Mouse (Mus musculus): ENCODE measurements around the gene Tbc1d2. TPM values are rescaled to one million over a fixed set of nuclear protein-coding genes. Genes with fewer than 3 reads are reported as not detected.

Gene Tbc1d2
- polyA plus RNA-seq, 1 experiment from 2014 or later, result 2.6 TPM

- Histone ChIP-seq H3K36me3 (no peaks in the 10 kb centered on the region), H3K4me2 (replicated peaks) (no peak overlapping the region), H3K4me3 (no peak overlapping the region), H3K27me3 (no peaks in the 10 kb centered on the region), H3K9me3 (no peaks in the 10 kb centered on the region), H3K4me1 (peaks cover 6% of the 10 kb centered on the region; the same call in 1 of the 2 replicates), H3K9ac (no peak overlapping the region), H3K27ac (no peak overlapping the region)
- ATAC-seq (ENCODE audit: insufficient number of reproducible peaks, insufficient read depth, low FRiP score, low TSS enrichment), result no peak
- 70% methylated on average over 12 of the region's 12 CpGs for WGBS
These were observed 75.2 kb downstream of the Tbc1d2 start for GRCm38 (mm10) chr4:46574841-46575240.

DNA sequence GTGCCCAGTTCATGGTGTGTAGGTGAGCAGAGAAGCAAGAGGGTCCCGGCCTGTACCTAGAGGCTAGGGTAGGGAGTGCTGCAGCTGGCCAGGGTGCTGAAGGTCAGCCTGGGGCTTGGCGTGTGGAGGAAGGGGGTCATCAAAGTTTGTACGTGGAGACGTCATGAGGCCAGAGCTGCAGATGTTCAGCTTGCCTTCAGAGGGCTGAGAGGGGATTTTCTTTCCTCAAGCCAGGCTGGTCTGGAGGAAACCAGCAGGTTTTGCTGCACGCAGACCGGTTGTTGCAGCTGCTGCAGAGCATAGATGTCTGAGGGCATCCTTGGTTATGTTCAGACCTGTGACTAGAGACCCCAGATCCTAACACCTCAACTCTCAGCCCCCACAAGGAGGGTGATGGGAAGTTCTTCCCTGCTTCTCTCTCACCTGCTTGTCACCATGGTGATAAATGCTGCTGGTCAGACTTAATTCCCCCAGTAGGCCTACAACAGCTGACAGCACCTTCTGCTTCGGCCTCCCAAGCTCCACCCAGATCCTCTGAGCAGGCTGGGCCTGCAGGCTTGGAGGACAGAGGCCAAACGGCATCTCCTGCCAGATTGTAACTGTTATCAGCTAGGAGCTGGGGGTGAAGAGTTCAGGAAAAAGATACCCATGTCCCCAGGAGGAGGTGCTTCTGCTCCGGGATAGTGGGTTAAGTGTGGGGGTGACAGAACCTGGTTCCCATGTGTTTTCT, 75.8 kb downstream of the Tbc1d2 start:
- Histone ChIP-seq H3K36me3 (no peaks in the 10 kb centered on the region), H3K9me3 (no peaks in the 10 kb centered on the region), H3K4me2 (replicated peaks) (no peak overlapping the region), H3K27me3 (no peaks in the 10 kb centered on the region), H3K4me1 (peaks cover 6% of the 10 kb centered on the region; the same call in 1 of the 2 replicates), H3K4me3 (no peak overlapping the region), H3K9ac (no peak overlapping the region), H3K27ac (no peak overlapping the region)
- ATAC-seq (ENCODE audit: insufficient number of reproducible peaks, insufficient read depth, low FRiP score, low TSS enrichment), result no peak
- WGBS, result 47% methylated on average over 9 of the region's 9 CpGs

GRCm38 (mm10) chr4:46572616-46573015, 77.4 kb downstream of the Tbc1d2 start:
- H3K9ac ChIP-seq, result no peak overlapping the region
- WGBS, result 77% methylated on average over 4 of the region's 4 CpGs
- no peaks in the 10 kb centered on the region for H3K9me3 ChIP-seq
- H3K27me3 ChIP-seq, result no peaks in the 10 kb centered on the region
- peaks cover 6% of the 10 kb centered on the region; the same call in 1 of the 2 replicates for H3K4me1 ChIP-seq
- H3K27ac ChIP-seq, result no peak overlapping the region
- no peak for ATAC-seq (ENCODE audit: insufficient number of reproducible peaks, insufficient read depth, low FRiP score, low TSS enrichment)
- no peak overlapping the region for H3K4me2 ChIP-seq (replicated peaks)
- no peak overlapping the region for H3K4me3 ChIP-seq
- H3K36me3 ChIP-seq, result no peaks in the 10 kb centered on the region

DNA sequence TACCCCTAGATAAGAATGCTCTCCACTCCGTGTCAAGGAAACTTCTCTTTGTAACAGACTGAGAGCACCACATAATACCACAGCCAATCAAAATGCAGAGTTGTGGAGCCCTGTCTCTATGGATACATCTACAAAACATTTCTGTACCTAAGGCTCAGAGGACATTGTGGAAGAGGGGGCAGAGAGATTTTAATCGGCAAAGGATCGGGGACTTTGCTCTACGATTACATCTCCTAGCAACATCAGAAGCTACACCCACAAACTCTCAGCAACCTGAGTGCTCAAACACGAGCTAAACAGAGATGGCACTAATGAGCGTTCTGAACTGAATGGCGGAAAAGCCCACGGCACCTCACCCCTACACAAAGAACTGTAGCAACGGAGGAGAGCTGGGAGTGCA, 78.3 kb downstream of the Tbc1d2 start:
- H3K36me3 ChIP-seq, result no peaks in the 10 kb centered on the region
- no peaks in the 10 kb centered on the region for H3K27me3 ChIP-seq
- H3K9ac ChIP-seq, result no peak overlapping the region
- peaks cover 6% of the 10 kb centered on the region; the same call in 1 of the 2 replicates for H3K4me1 ChIP-seq
- H3K27ac ChIP-seq, result no peak overlapping the region
- no peak overlapping the region for H3K4me2 ChIP-seq (replicated peaks)
- H3K4me3 ChIP-seq, result no peak overlapping the region
- ATAC-seq (ENCODE audit: insufficient number of reproducible peaks, insufficient read depth, low FRiP score, low TSS enrichment), result no peak
- H3K9me3 ChIP-seq, result no peaks in the 10 kb centered on the region
- 87% methylated on average over 9 of the region's 9 CpGs for WGBS

DNA sequence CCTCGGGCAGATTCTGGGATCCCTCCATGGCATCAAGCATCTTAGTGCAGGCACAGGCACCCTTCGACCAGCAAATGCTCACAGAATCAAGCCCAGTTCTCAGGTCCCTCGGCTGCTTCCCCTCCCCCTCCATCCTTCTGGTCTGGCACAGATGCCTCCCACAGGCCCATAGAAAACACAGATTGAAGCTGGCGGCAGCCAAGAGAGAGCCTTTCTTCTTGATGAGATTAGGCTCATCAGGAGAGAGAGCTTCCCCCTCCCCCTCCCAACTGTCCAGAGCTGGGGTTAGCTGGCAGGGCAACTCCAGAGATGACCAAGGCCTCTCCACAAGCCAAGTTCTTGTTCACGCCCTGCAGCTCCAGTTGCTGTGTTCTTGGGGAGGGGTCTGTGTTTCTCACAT, 80.3 kb downstream of the Tbc1d2 start:
- H3K27me3 ChIP-seq, result no peaks in the 10 kb centered on the region
- H3K4me3 ChIP-seq, result no peak overlapping the region
- H3K4me1 ChIP-seq, result peaks cover 3% of the 10 kb centered on the region; the same call in 1 of the 2 replicates
- no peaks in the 10 kb centered on the region for H3K9me3 ChIP-seq
- no peak overlapping the region for H3K27ac ChIP-seq
- WGBS, result 40% methylated on average over 5 of the region's 5 CpGs
- no peaks in the 10 kb centered on the region for H3K36me3 ChIP-seq
- no peak for ATAC-seq (ENCODE audit: insufficient number of reproducible peaks, insufficient read depth, low FRiP score, low TSS enrichment)
- H3K4me2 ChIP-seq (replicated peaks), result no peak overlapping the region
- no peak overlapping the region for H3K9ac ChIP-seq

DNA sequence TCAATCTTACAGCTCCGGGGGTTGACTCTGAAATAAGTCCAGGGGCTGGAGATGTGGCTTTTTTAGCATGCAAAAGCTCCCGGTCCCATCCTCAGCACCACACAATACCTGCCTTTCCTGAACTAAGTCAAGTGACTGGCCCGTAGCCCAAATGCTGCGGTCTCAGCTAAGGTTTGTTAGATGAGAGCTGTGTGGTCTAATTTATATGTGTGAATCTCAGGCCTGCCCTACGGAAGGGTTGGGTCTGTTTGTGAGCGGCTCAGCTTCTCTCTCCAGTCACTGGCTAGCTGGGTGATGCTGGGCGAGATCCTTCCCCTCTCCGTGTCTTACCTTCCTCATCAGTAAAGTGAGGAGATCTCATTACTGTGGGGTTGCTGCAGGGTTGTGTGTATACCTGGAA, 81.8 kb downstream of the Tbc1d2 start:
- no peaks in the 10 kb centered on the region for H3K27me3 ChIP-seq
- H3K4me1 ChIP-seq, result no peaks in the 10 kb centered on the region
- WGBS, result 91% methylated on average over 8 of the region's 8 CpGs
- no peak overlapping the region for H3K4me2 ChIP-seq (replicated peaks)
- no peaks in the 10 kb centered on the region for H3K9me3 ChIP-seq
- H3K4me3 ChIP-seq, result no peak overlapping the region
- no peak overlapping the region for H3K27ac ChIP-seq
- ATAC-seq (ENCODE audit: insufficient number of reproducible peaks, insufficient read depth, low FRiP score, low TSS enrichment), result no peak
- no peak overlapping the region for H3K9ac ChIP-seq
- no peaks in the 10 kb centered on the region for H3K36me3 ChIP-seq

DNA sequence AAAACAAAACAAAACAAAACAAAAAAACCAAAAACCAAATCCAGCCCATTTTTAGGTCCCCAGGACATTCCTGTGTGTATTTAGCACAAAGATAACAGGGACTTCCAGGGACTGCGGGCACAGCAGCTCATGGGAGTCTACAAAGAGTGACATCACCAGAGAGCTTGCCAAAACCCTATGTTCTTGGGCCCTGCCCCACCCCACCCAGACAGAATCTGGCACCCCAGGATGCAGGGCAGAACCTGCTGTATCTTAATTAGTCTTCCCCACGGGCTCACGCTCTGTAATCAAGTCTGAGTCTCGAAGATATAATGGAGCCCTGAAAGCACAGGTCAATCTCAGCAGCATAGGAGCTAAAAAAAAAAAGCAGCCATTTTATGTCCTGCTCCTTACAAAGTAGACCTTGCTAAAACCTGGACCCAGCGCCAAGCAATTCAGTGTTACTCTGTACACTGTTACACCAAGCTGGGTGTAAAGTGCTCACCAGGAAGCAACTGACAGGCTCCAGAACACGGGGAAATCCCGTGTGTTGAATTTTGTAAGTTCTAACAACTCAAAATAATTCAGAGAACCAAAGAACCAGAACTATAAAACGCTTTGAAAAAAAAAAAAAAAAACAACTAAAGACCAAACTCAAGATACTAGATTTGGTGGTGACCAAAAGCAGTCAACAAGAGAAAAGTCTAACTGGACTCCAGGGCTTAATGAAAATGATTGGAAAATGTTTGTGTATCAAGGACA, 82.9 kb downstream of the Tbc1d2 start:
- 76% methylated on average over 8 of the region's 8 CpGs for WGBS
- no peak for ATAC-seq (ENCODE audit: insufficient number of reproducible peaks, insufficient read depth, low FRiP score, low TSS enrichment)
- H3K4me1 ChIP-seq, result no peaks in the 10 kb centered on the region

DNA sequence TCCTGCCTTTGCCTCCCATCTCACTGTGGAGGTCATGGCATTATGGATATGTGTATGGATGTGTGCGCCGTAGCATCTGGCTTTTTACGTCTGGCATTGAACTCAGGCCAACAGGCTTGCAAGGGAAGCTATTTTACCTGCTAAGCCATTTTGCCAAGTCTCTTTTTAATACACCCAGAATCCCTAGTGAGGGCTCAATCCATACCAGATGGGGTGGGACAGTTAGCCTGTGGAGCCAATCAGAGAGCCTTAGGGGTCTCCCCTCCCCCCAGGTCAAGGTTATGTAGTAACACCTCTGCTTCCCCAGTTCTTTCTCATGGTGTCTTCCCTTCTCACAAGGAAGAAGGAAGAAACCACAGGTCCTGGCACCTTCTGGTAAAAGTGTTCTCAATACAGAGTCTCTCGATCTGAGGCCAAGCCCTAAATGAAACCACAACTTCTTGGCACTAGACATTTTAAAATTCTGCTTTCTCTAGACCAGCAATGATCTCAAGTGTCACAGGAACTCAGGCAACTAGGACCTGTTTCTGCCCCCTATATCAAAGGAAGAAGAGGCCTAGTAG, 84.5 kb downstream of the Tbc1d2 start:
- Histone ChIP-seq H3K27me3 (no peaks in the 10 kb centered on the region), H3K36me3 (no peaks in the 10 kb centered on the region), H3K4me2 (replicated peaks) (no peak overlapping the region), H3K9me3 (no peaks in the 10 kb centered on the region), H3K4me3 (no peak overlapping the region), H3K9ac (no peak overlapping the region), H3K27ac (no peak overlapping the region), H3K4me1 (no peaks in the 10 kb centered on the region)
- no peak for ATAC-seq (ENCODE audit: insufficient number of reproducible peaks, insufficient read depth, low FRiP score, low TSS enrichment)
- WGBS, result 89% methylated on average over 4 of the region's 4 CpGs

More for the DNA sequence above, 82.9 kb downstream of the Tbc1d2 start:
- H3K9me3 ChIP-seq, result no peaks in the 10 kb centered on the region
- H3K9ac ChIP-seq, result no peak overlapping the region
- H3K4me2 ChIP-seq (replicated peaks), result no peak overlapping the region
- H3K36me3 ChIP-seq, result no peaks in the 10 kb centered on the region
- H3K27me3 ChIP-seq, result no peaks in the 10 kb centered on the region
- H3K27ac ChIP-seq, result no peak overlapping the region
- no peak overlapping the region for H3K4me3 ChIP-seq

- no peak overlapping the region for H3K4me3 ChIP-seq
- H3K27ac ChIP-seq, result no peak overlapping the region
- H3K4me1 ChIP-seq, result no peaks in the 10 kb centered on the region
- H3K36me3 ChIP-seq, result no peaks in the 10 kb centered on the region
- no peak overlapping the region for H3K4me2 ChIP-seq (replicated peaks)
- no peaks in the 10 kb centered on the region for H3K27me3 ChIP-seq
- WGBS, result 97% methylated on average over 4 of the region's 4 CpGs
- H3K9me3 ChIP-seq, result no peaks in the 10 kb centered on the region
- H3K9ac ChIP-seq, result no peak overlapping the region
- no peak for ATAC-seq (ENCODE audit: insufficient number of reproducible peaks, insufficient read depth, low FRiP score, low TSS enrichment)
These were observed 85.8 kb downstream of the Tbc1d2 start for GRCm38 (mm10) chr4:46564247-46564646.

GRCm38 (mm10) chr4:46563847-46564246, 86.2 kb downstream of the Tbc1d2 start:
- Histone ChIP-seq H3K9me3 (no peaks in the 10 kb centered on the region), H3K27ac (no peak overlapping the region), H3K4me3 (no peak overlapping the region), H3K4me1 (no peaks in the 10 kb centered on the region), H3K4me2 (replicated peaks) (no peak overlapping the region), H3K27me3 (no peaks in the 10 kb centered on the region), H3K9ac (no peak overlapping the region), H3K36me3 (no peaks in the 10 kb centered on the region)
- 74% methylated on average over 10 of the region's 10 CpGs for WGBS
- ATAC-seq (ENCODE audit: insufficient number of reproducible peaks, insufficient read depth, low FRiP score, low TSS enrichment), result no peak

DNA sequence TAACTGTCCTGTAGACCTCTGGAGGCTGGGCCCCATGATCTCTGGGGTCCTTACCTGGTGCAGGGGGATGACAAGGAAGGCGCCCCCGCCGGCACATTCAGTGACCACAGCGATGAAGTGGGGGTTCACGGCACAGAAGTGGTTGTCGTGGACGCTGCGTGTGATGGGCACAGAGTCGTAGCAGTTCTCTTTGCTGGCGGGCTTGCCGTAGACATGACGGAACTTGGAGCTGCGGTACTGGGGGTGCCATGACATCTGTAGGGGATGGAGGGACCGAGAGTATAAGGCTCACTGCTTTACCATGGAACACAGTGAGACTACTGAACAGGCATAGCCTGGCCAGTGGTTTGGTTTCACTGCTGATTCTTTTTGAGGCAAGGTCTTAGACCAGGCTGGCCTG, 87.2 kb downstream of the Tbc1d2 start:
- no peak for ATAC-seq (ENCODE audit: insufficient number of reproducible peaks, insufficient read depth, low FRiP score, low TSS enrichment)
- Histone ChIP-seq H3K27ac (no peak overlapping the region), H3K27me3 (no peaks in the 10 kb centered on the region), H3K4me2 (replicated peaks) (no peak overlapping the region), H3K4me3 (no peak overlapping the region), H3K36me3 (no peaks in the 10 kb centered on the region), H3K4me1 (no peaks in the 10 kb centered on the region; the same call in 1 of the 2 replicates), H3K9ac (no peak overlapping the region), H3K9me3 (no peaks in the 10 kb centered on the region)
- WGBS, result 95% methylated on average over 14 of the region's 14 CpGs

- no peaks in the 10 kb centered on the region for H3K9me3 ChIP-seq
- WGBS, result 79% methylated on average over 5 of the region's 5 CpGs
- H3K27ac ChIP-seq, result no peak overlapping the region
- no peak for ATAC-seq (ENCODE audit: insufficient number of reproducible peaks, insufficient read depth, low FRiP score, low TSS enrichment)
- H3K4me3 ChIP-seq, result no peak overlapping the region
- no peak overlapping the region for H3K9ac ChIP-seq
- no peak overlapping the region for H3K4me2 ChIP-seq (replicated peaks)
- no peaks in the 10 kb centered on the region for H3K27me3 ChIP-seq
- H3K36me3 ChIP-seq, result no peaks in the 10 kb centered on the region
- H3K4me1 ChIP-seq, result no peaks in the 10 kb centered on the region; the same call in 1 of the 2 replicates
These were observed 88.0 kb downstream of the Tbc1d2 start for GRCm38 (mm10) chr4:46562037-46562436.

Measured in embryonic facial prominence, embryonic 12.5 days (tissue).